Mouse (Mus musculus) heart, embryonic 16.5 days (tissue): ENCODE measurements around the gene Vipr1. TPM values are rescaled to one million over a fixed set of nuclear protein-coding genes. Genes with fewer than 3 reads are reported as not detected.
A peak's percentile ranks its signal among the peaks of the same experiment; 100 is the strongest.

Experiments used
- ATAC-seq: fragments of 200-750 bp; cut with Nextera tagmentation; replicated peaks from 2 replicates; pipeline ENCODE4 v1.8.0; 2017; ENCODE audit warnings: moderate number of reproducible peaks; ENCODE audit not compliant: insufficient read depth, low FRiP score; ENCODE audit errors: extremely low read depth
- H3K27ac ChIP-seq: fragments of 300-500 bp; sonication (generic); 2 replicates; pipeline ENCODE4 v1.5.1; 2014; ENCODE audit warnings: mild to moderate bottlenecking, low read length, control low read depth, moderate library complexity
- H3K27me3 ChIP-seq: fragments of 300-500 bp; sonication (generic); 2 replicates; pipeline ENCODE4 v1.6.1; 2014; ENCODE audit warnings: low read length, mixed read lengths; ENCODE audit not compliant: control insufficient read depth, insufficient read depth
- H3K36me3 ChIP-seq: fragments of 300-500 bp; sonication (generic); 2 replicates; pipeline ENCODE4 v1.6.1; 2014; ENCODE audit not compliant: control insufficient read depth, insufficient read depth
- H3K4me1 ChIP-seq: fragments of 300-500 bp; sonication (generic); 2 replicates; pipeline ENCODE4 v1.6.1; 2014; ENCODE audit warnings: low read length, mixed read lengths; ENCODE audit not compliant: control insufficient read depth, insufficient read depth
- H3K4me2 ChIP-seq: fragments of 300-500 bp; sonication (generic); 2 replicates; pipeline ENCODE4 v1.6.1; 2014; ENCODE audit warnings: low read depth, mild to moderate bottlenecking, control low read depth, low read length
- H3K4me3 ChIP-seq: fragments of 300-500 bp; sonication (generic); 2 replicates; pipeline ENCODE4 v1.5.1; 2014; ENCODE audit warnings: mild to moderate bottlenecking, control low read depth, low read length
- H3K9ac ChIP-seq: fragments of 300-500 bp; sonication (generic); 2 replicates; pipeline ENCODE4 v1.6.1; 2014; ENCODE audit warnings: low read length, control low read depth
- H3K9me3 ChIP-seq: fragments of 300-500 bp; sonication (generic); replicated peaks from 2 replicates; pipeline ENCODE4 v1.6.1; 2016; ENCODE audit warnings: low read length; ENCODE audit not compliant: control insufficient read depth
- WGBS: fragments of 180-500 bp; shearing (Covaris S2); extraction: QIAGEN DNeasy Blood & Tissue Kit; methylation state at CpG from one replicate; pipeline ENCODE4 v1.1.7; 2014; 5-methylcytosine and 5-hydroxymethylcytosine counted together
- polyA plus RNA-seq: library from polyadenylated mRNA; unstranded; fragments of >200 nt; fragmentation: Nextera tagmentation; extraction: Ambion mirVana; gene quantifications from 2 replicates; pipeline ENCODE4 v1.2.1, GENCODE M21; 2015

Gene Vipr1
- polyA plus RNA-seq, 1 experiment from 2014 or later = 0.22 TPM

- Histone ChIP-seq H3K9ac (no peak overlapping the region), H3K4me2 (no peak overlapping the region), H3K36me3 (no peaks in the 10 kb centered on the region), H3K4me3 (no peak overlapping the region), H3K4me1 (peaks cover 8% of the 10 kb centered on the region; the same call in 1 of the 2 replicates), H3K27me3 (peaks cover 2% of the 10 kb centered on the region; the same call in 1 of the 2 replicates), H3K27ac (no peak overlapping the region), H3K9me3 (no peaks in the 10 kb centered on the region)
- WGBS = 78% methylated on average over 2 of the region's 2 CpGs
- ATAC-seq = no peak
Observed at GRCm38 (mm10) chr9:121602381-121602780, 40.1 kb upstream of the Vipr1 start.

- Histone ChIP-seq H3K4me2 (no peak overlapping the region), H3K36me3 (no peaks in the 10 kb centered on the region), H3K9me3 (no peaks in the 10 kb centered on the region), H3K9ac (no peak overlapping the region), H3K27ac (no peak overlapping the region), H3K4me3 (no peak overlapping the region), H3K4me1 (peaks cover 4% of the 10 kb centered on the region; the same call in 1 of the 2 replicates), H3K27me3 (peaks cover 2% of the 10 kb centered on the region; the same call in 1 of the 2 replicates)
- WGBS = 53% methylated on average over 12 of the region's 12 CpGs
- peak; percentile 64; the same call in 1 of the 2 replicates for ATAC-seq
Observed at GRCm38 (mm10) chr9:121605414-121606278, 36.9 kb upstream of the Vipr1 start.

- Histone ChIP-seq H3K4me1 (no peaks in the 10 kb centered on the region), H3K9me3 (no peaks in the 10 kb centered on the region; the same call in 1 of the 2 replicates), H3K27ac (no peak overlapping the region), H3K9ac (no peak overlapping the region), H3K4me3 (no peak overlapping the region), H3K36me3 (no peaks in the 10 kb centered on the region), H3K4me2 (no peak overlapping the region), H3K27me3 (peaks cover 2% of the 10 kb centered on the region)
- no peak for ATAC-seq
- WGBS = 55% methylated on average over 1 of the region's 1 CpGs
Observed at GRCm38 (mm10) chr9:121606498-121607096, 35.9 kb upstream of the Vipr1 start.

GRCm38 (mm10) chr9:121609381-121609780, 33.1 kb upstream of the Vipr1 start:
- ATAC-seq = no peak
- Histone ChIP-seq H3K27me3 (peaks cover 2% of the 10 kb centered on the region), H3K27ac (no peak overlapping the region), H3K4me2 (no peak overlapping the region), H3K36me3 (no peaks in the 10 kb centered on the region), H3K4me3 (no peak overlapping the region), H3K9me3 (no peaks in the 10 kb centered on the region; the same call in 1 of the 2 replicates), H3K9ac (no peak overlapping the region), H3K4me1 (peaks cover 4% of the 10 kb centered on the region; the same call in 1 of the 2 replicates)
- WGBS = 45% methylated on average over 6 of the region's 6 CpGs

- no peaks in the 10 kb centered on the region; the same call in 1 of the 2 replicates for H3K9me3 ChIP-seq
- no peak overlapping the region for H3K9ac ChIP-seq
- peaks cover 4% of the 10 kb centered on the region; the same call in 1 of the 2 replicates for H3K4me1 ChIP-seq
- no peak overlapping the region for H3K4me2 ChIP-seq
- no peak overlapping the region for H3K4me3 ChIP-seq
- H3K27ac ChIP-seq = no peak overlapping the region
- no peaks in the 10 kb centered on the region; the same call in none of the 2 replicates for H3K27me3 ChIP-seq
- WGBS = 9% methylated on average over 5 of the region's 5 CpGs
- H3K36me3 ChIP-seq = no peaks in the 10 kb centered on the region
- ATAC-seq = peak; percentile 28; the same call in 1 of the 2 replicates
Observed at GRCm38 (mm10) chr9:121613192-121613591, 29.3 kb upstream of the Vipr1 start.

- Histone ChIP-seq H3K27ac (no peak overlapping the region), H3K9ac (no peak overlapping the region), H3K4me2 (no peak overlapping the region)
Observed at GRCm38 (mm10) chr9:121614241-121614757, 28.2 kb upstream of the Vipr1 start.

GRCm38 (mm10) chr9:121616471-121616870, 26.0 kb upstream of the Vipr1 start:
- Histone ChIP-seq H3K4me1 (peaks cover 4% of the 10 kb centered on the region; the same call in 1 of the 2 replicates), H3K27ac (no peak overlapping the region), H3K4me3 (no peak overlapping the region), H3K9ac (no peak overlapping the region), H3K36me3 (no peaks in the 10 kb centered on the region), H3K9me3 (no peaks in the 10 kb centered on the region; the same call in 1 of the 2 replicates), H3K4me2 (no peak overlapping the region), H3K27me3 (no peaks in the 10 kb centered on the region)
- ATAC-seq = no peak
- 55% methylated on average over 3 of the region's 3 CpGs for WGBS

More at GRCm38 (mm10) chr9:121614241-121614757, 28.2 kb upstream of the Vipr1 start:
- no peak for ATAC-seq
- Histone ChIP-seq H3K36me3 (no peaks in the 10 kb centered on the region), H3K9me3 (no peaks in the 10 kb centered on the region; the same call in 1 of the 2 replicates), H3K4me3 (no peak overlapping the region), H3K4me1 (peaks cover 4% of the 10 kb centered on the region; the same call in 1 of the 2 replicates), H3K27me3 (no peaks in the 10 kb centered on the region; the same call in none of the 2 replicates)

- H3K9me3 ChIP-seq = no peaks in the 10 kb centered on the region
- no peak overlapping the region for H3K9ac ChIP-seq
- no peaks in the 10 kb centered on the region for H3K36me3 ChIP-seq
- no peak overlapping the region for H3K27ac ChIP-seq
- no peak for ATAC-seq
- H3K4me1 ChIP-seq = no peaks in the 10 kb centered on the region; the same call in 1 of the 2 replicates
- no peak overlapping the region for H3K4me3 ChIP-seq
- WGBS = 53% methylated on average over 7 of the region's 7 CpGs
- no peaks in the 10 kb centered on the region for H3K27me3 ChIP-seq
- H3K4me2 ChIP-seq = no peak overlapping the region
Observed at GRCm38 (mm10) chr9:121619441-121619840, 23.1 kb upstream of the Vipr1 start.
